Mouse (Mus musculus): ENCODE measurements around the gene Slc39a5. TPM values are rescaled to one million over a fixed set of nuclear protein-coding genes. Genes with fewer than 3 reads are reported as not detected.

Gene Slc39a5
- polyA plus RNA-seq, 1 experiment from 2014 or later: not detected

DNA sequence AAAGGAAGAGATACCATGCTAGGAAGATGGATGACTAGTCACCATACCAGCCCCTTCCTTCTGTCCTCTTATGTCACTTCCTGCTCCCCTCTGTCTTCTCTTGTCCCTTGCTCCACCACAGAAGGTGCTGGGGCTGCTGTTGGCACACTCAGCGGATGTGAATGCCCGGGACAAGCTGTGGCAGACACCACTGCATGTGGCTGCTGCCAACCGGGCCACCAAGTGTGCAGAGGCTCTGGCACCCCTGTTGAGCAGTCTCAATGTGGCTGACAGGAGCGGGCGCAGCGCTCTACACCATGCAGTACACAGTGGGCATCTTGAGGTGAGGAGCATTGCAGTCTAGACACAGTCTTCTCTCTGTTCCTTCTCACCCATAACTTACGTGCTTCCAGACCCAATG lies 21.8 kb downstream of the Slc39a5 start:
- Histone ChIP-seq H3K27ac (replicated peaks; ENCODE audit: low read depth, low read length) (no peak overlapping the region), H3K4me3 (ENCODE audit: low read depth, low read length) (no peak overlapping the region), H3K9ac (replicated peaks; ENCODE audit: low read length) (peak overlapping the region; percentile 7; the same call in 1 of the 2 replicates), H3K4me1 (ENCODE audit: control insufficient read depth, insufficient read depth, low read length) (peaks cover 4% of the 10 kb centered on the region; the same call in 1 of the 2 replicates), H3K9me3 (replicated peaks; ENCODE audit: control insufficient read depth, low read length) (no peaks in the 10 kb centered on the region), H3K27me3 (ENCODE audit: control insufficient read depth, insufficient read depth, low read length) (no peaks in the 10 kb centered on the region), H3K4me2 (ENCODE audit: low read depth, low read length) (no peak overlapping the region), H3K36me3 (replicated peaks; ENCODE audit: control insufficient read depth, insufficient read depth, low read depth, low read length) (peaks cover 31% of the 10 kb centered on the region)
- ATAC-seq (replicated peaks; ENCODE audit: insufficient number of reproducible peaks, low FRiP score, low TSS enrichment, low read depth) (no peak), DNase-seq (ENCODE audit: low spot score) (no peak)
- 97% methylated on average over 7 of the region's 7 CpGs for WGBS

GRCm38 (mm10) chr10:128378462-128378861 lies 22.6 kb downstream of the Slc39a5 start:
- WGBS: 75% methylated on average over 3 of the region's 3 CpGs
- Histone ChIP-seq H3K4me1 (ENCODE audit: control insufficient read depth, insufficient read depth, low read length) (peaks cover 4% of the 10 kb centered on the region; the same call in 1 of the 2 replicates), H3K27ac (replicated peaks; ENCODE audit: low read depth, low read length) (no peak overlapping the region), H3K4me3 (ENCODE audit: low read depth, low read length) (peak overlapping the region; percentile 99; the same call in 1 of the 2 replicates), H3K4me2 (ENCODE audit: low read depth, low read length) (no peak overlapping the region; the same call in 1 of the 2 replicates), H3K36me3 (replicated peaks; ENCODE audit: control insufficient read depth, insufficient read depth, low read depth, low read length) (peaks cover 26% of the 10 kb centered on the region), H3K27me3 (ENCODE audit: control insufficient read depth, insufficient read depth, low read length) (no peaks in the 10 kb centered on the region), H3K9me3 (replicated peaks; ENCODE audit: control insufficient read depth, low read length) (no peaks in the 10 kb centered on the region), H3K9ac (replicated peaks; ENCODE audit: low read length) (peak overlapping the region; percentile 26; the same call in 1 of the 2 replicates)
- ATAC-seq (replicated peaks; ENCODE audit: insufficient number of reproducible peaks, low FRiP score, low TSS enrichment, low read depth) (no peak), DNase-seq (ENCODE audit: low spot score) (no peak)

DNA sequence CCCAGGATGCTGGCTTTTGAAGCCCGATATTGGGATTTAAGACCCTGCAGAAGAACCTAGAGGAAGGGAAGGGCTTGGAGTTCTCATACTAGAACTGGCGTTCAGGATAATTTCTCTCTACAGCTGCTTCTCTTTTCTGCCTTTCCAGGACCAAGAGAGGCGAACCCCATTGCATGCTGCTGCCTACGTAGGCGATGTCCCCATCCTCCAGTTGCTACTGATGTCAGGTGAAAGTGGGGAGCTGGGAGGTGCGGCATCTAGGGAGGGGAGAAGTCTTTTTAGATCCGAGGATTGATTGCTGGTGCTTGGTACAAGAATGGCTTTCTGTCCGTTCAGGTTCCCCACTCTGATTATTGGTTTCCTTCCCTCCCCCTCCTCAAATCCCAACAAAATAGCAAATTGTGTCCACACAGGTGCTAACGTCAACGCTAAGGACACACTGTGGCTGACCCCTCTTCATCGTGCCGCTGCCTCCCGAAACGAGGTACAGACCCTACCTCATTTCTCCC lies 23.0 kb downstream of the Slc39a5 start:
- peaks cover 4% of the 10 kb centered on the region; the same call in 1 of the 2 replicates for H3K4me1 ChIP-seq (ENCODE audit: control insufficient read depth, insufficient read depth, low read length)
- DNase-seq (ENCODE audit: low spot score) (no peak), ATAC-seq (replicated peaks; ENCODE audit: insufficient number of reproducible peaks, low FRiP score, low TSS enrichment, low read depth) (no peak)
- peak overlapping the region; percentile 99 for H3K4me3 ChIP-seq (ENCODE audit: low read depth, low read length)
- H3K27me3 ChIP-seq (ENCODE audit: control insufficient read depth, insufficient read depth, low read length): no peaks in the 10 kb centered on the region
- H3K9me3 ChIP-seq (replicated peaks; ENCODE audit: control insufficient read depth, low read length): no peaks in the 10 kb centered on the region
- H3K4me2 ChIP-seq (ENCODE audit: low read depth, low read length): peak overlapping the region; percentile 82
- peak overlapping the region; percentile 100 for H3K9ac ChIP-seq (replicated peaks; ENCODE audit: low read length)
- peak overlapping the region; percentile 92; the same call in 1 of the 2 replicates for H3K27ac ChIP-seq (replicated peaks; ENCODE audit: low read depth, low read length)
- 53% methylated on average over 14 of the region's 14 CpGs for WGBS
- H3K36me3 ChIP-seq (replicated peaks; ENCODE audit: control insufficient read depth, insufficient read depth, low read depth, low read length): peaks cover 21% of the 10 kb centered on the region

DNA sequence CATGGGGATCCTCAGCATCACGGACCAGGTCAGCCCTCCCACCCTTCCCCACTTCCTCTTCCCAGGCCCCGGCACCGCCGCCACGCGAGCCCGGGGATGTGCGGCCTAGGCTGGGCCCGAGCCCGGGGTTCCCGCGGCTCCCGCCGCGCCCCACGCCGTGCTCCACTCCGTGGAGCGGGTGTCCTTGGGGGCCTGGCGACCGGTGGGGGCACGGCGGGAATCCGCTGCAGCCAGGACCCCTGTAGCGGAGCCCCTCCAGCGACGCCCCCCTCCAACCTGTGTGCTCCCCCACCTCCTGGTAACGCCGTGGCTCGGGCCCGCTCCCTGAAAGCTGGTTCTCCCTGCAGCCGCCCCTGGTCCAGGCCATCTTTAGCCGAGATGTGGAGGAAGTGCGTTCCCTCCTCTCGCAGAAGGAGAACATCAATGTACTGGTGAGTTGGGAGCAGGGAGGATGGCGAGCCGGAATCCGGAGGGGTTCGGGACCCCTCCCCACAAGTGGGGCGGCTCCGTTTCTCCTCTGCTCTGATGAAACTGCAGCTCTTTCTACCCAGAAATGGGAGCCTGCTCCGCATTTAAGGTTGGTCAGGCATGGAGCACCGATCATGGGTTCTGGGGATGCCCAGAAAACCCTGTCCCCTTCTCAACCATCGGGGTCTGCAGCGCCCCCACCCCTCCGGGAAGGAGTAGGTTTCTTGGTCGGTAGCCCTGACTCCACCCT lies 23.6 kb downstream of the Slc39a5 start:
- DNase-seq (ENCODE audit: low spot score) (peak; percentile 81), ATAC-seq (replicated peaks; ENCODE audit: insufficient number of reproducible peaks, low FRiP score, low TSS enrichment, low read depth) (peak; percentile 63)
- H3K4me2 ChIP-seq (ENCODE audit: low read depth, low read length): peak overlapping the region; percentile 82
- under 1% methylated on average over 43 of the region's 47 CpGs for WGBS
- peaks cover 15% of the 10 kb centered on the region for H3K36me3 ChIP-seq (replicated peaks; ENCODE audit: control insufficient read depth, insufficient read depth, low read depth, low read length)
- H3K27ac ChIP-seq (replicated peaks; ENCODE audit: low read depth, low read length): peak overlapping the region; percentile 92
- no peaks in the 10 kb centered on the region for H3K9me3 ChIP-seq (replicated peaks; ENCODE audit: control insufficient read depth, low read length)
- peaks cover 4% of the 10 kb centered on the region; the same call in 1 of the 2 replicates for H3K4me1 ChIP-seq (ENCODE audit: control insufficient read depth, insufficient read depth, low read length)
- peak overlapping the region; percentile 100 for H3K9ac ChIP-seq (replicated peaks; ENCODE audit: low read length)
- H3K27me3 ChIP-seq (ENCODE audit: control insufficient read depth, insufficient read depth, low read length): no peaks in the 10 kb centered on the region
- peak overlapping the region; percentile 99 for H3K4me3 ChIP-seq (ENCODE audit: low read depth, low read length)

DNA sequence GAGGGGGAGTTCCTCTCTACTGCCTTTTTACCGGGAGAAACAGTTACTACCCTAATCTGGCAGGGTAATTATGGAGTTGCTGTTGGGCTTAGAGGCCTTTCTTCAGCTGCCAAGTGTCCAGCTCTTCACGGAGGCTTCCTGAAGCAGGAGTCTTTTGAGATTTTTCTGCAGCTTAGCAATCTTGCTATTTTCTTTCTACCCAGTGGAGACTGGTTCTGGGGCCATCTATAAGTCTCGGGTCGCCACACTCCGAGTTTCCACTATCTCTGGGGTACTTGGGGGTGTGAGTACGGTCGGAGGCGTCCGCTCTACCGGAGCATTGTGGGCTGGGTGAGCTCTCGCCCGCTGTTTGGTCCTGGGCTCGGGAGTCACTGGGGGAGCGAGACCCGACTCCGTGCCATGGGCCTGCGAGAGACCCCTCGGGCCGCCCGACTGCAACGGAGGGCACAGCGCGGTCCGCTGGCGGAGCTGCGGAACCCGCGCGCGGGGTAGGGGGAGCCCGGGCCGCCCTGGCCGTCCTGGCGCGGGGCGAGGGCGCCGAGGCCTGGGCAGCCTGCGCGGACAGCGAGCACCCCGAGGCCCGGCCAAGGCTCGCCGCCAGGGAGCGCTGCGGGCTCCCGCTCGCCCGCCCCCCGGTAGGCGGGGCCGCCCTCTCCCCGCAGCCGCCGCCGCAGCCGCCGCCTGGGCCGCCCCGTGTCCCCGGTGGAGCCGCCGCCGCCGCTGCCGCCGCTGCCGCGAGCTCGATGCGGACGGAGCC lies 24.4 kb downstream of the Slc39a5 start, which contains the start of gene Ankrd52:
Gene Ankrd52 (plus strand): TSS at position 661 of the 757 bp plus-strand sequence.
- under 1% methylated on average over 71 of the region's 73 CpGs for WGBS

GRCm38 (mm10) chr10:128376099-128376454 lies 25.0 kb downstream of the Slc39a5 start:
- 48% methylated on average over 4 of the region's 4 CpGs for WGBS

More for the DNA sequence above, 24.4 kb downstream of the Slc39a5 start, which contains the start of gene Ankrd52:
- H3K4me3 ChIP-seq (ENCODE audit: low read depth, low read length): peak within 1 kb of the TSS; percentile 99
- peak within 1 kb of the TSS; percentile 82 for H3K4me2 ChIP-seq (ENCODE audit: low read depth, low read length)
- H3K4me1 ChIP-seq (ENCODE audit: control insufficient read depth, insufficient read depth, low read length): peaks cover 4% of the 10 kb centered on the region; the same call in 1 of the 2 replicates
- H3K27me3 ChIP-seq (ENCODE audit: control insufficient read depth, insufficient read depth, low read length): no peaks in the 10 kb centered on the region
- H3K9ac ChIP-seq (replicated peaks; ENCODE audit: low read length): peak within 1 kb of the TSS; percentile 100
- peaks cover 11% of the 10 kb centered on the region for H3K36me3 ChIP-seq (replicated peaks; ENCODE audit: control insufficient read depth, insufficient read depth, low read depth, low read length)
- H3K27ac ChIP-seq (replicated peaks; ENCODE audit: low read depth, low read length): peak within 1 kb of the TSS; percentile 92
- no peaks in the 10 kb centered on the region for H3K9me3 ChIP-seq (replicated peaks; ENCODE audit: control insufficient read depth, low read length)
- DNase-seq (ENCODE audit: low spot score) (peak; percentile 89), ATAC-seq (replicated peaks; ENCODE audit: insufficient number of reproducible peaks, low FRiP score, low TSS enrichment, low read depth) (peak; percentile 91)

DNA sequence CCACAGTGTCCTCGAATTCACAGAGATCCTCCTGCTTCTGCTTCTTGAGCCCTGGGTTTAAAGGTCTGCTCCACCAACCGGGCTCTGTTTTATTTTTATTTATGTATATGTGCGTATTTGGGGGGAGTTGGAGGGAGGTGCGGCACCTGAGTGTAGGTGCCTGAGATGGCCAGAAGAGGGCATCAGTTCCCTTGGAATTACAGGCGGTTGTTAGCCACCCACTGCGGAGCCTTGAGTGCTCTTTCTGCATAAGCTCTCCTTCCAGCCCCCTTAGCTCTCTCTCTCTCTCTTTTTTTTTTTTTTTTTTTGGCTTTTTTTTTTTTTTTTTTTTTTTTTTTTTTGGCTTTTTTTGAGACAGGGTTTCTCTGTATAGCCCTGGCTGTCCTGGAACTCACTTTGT lies 26.6 kb downstream of the Slc39a5 start:
- no peak overlapping the region for H3K27ac ChIP-seq (replicated peaks; ENCODE audit: low read depth, low read length)
- H3K27me3 ChIP-seq (ENCODE audit: control insufficient read depth, insufficient read depth, low read length): no peaks in the 10 kb centered on the region
- WGBS: 78% methylated on average over 6 of the region's 6 CpGs
- peaks cover 4% of the 10 kb centered on the region; the same call in 1 of the 2 replicates for H3K4me1 ChIP-seq (ENCODE audit: control insufficient read depth, insufficient read depth, low read length)
- H3K4me3 ChIP-seq (ENCODE audit: low read depth, low read length): no peak overlapping the region
- DNase-seq (ENCODE audit: low spot score) (no peak), ATAC-seq (replicated peaks; ENCODE audit: insufficient number of reproducible peaks, low FRiP score, low TSS enrichment, low read depth) (no peak)
- no peak overlapping the region for H3K9ac ChIP-seq (replicated peaks; ENCODE audit: low read length)
- peaks cover 5% of the 10 kb centered on the region for H3K36me3 ChIP-seq (replicated peaks; ENCODE audit: control insufficient read depth, insufficient read depth, low read depth, low read length)
- no peak overlapping the region for H3K4me2 ChIP-seq (ENCODE audit: low read depth, low read length)
- H3K9me3 ChIP-seq (replicated peaks; ENCODE audit: control insufficient read depth, low read length): no peaks in the 10 kb centered on the region

More at GRCm38 (mm10) chr10:128376099-128376454, 25.0 kb downstream of the Slc39a5 start:
- Histone ChIP-seq H3K27ac (replicated peaks; ENCODE audit: low read depth, low read length) (peak overlapping the region; percentile 92), H3K9ac (replicated peaks; ENCODE audit: low read length) (peak overlapping the region; percentile 100), H3K9me3 (replicated peaks; ENCODE audit: control insufficient read depth, low read length) (no peaks in the 10 kb centered on the region), H3K27me3 (ENCODE audit: control insufficient read depth, insufficient read depth, low read length) (no peaks in the 10 kb centered on the region), H3K4me3 (ENCODE audit: low read depth, low read length) (peak overlapping the region; percentile 99), H3K4me2 (ENCODE audit: low read depth, low read length) (peak overlapping the region; percentile 82), H3K4me1 (ENCODE audit: control insufficient read depth, insufficient read depth, low read length) (peaks cover 4% of the 10 kb centered on the region; the same call in 1 of the 2 replicates), H3K36me3 (replicated peaks; ENCODE audit: control insufficient read depth, insufficient read depth, low read depth, low read length) (peaks cover 10% of the 10 kb centered on the region)
- DNase-seq (ENCODE audit: low spot score): no peak
- ATAC-seq (replicated peaks; ENCODE audit: insufficient number of reproducible peaks, low FRiP score, low TSS enrichment, low read depth): no peak
